Mouse (Mus musculus) right cerebral cortex, postnatal 10 days (tissue): ENCODE results near the gene Pik3r3.
"Not testable (repeated sequence)": the region's sequence is repeated elsewhere in the genome, so short reads cannot be mapped to it uniquely, and the experiment has no call there.

ENCODE experiments used
- DNase-seq, 2 experiments: peaks; one replicate each; pipeline ENCODE4 v3.0.0; 2021; ENCODE audit warnings: low spot score in 2 of 2

Pik3r3 gene

GRCm38 (mm10) chr4:116221140-116221851, at the start of gene Pik3r3:
Gene Pik3r3 (plus strand): TSS chr4:116221618.
- peak; percentile 100 for DNase-seq

- no peak for DNase-seq
Observed at GRCm38 (mm10) chr4:116173072-116173471, 48.3 kb upstream of the Pik3r3 start, which contains the start of the genes 1700042G07Rik and Gm49337. Gene 1700042G07Rik (plus strand): TSS chr4:116173372. Gene Gm49337 (plus strand): TSS chr4:116173384.

GRCm38 (mm10) chr4:116173752-116174151, 47.7 kb upstream of the Pik3r3 start:
- DNase-seq, result no peak

- no peak for DNase-seq
Observed at GRCm38 (mm10) chr4:116174466-116175116, 46.8 kb upstream of the Pik3r3 start.

GRCm38 (mm10) chr4:116175136-116175535, 46.3 kb upstream of the Pik3r3 start:
- no peak for DNase-seq

GRCm38 (mm10) chr4:116175711-116176542, 45.5 kb upstream of the Pik3r3 start:
- DNase-seq, result peak; percentile 71 to 86

GRCm38 (mm10) chr4:116176543-116176988, 44.9 kb upstream of the Pik3r3 start:
- peak; percentile 86 to 88 for DNase-seq

GRCm38 (mm10) chr4:116177140-116177539, 44.3 kb upstream of the Pik3r3 start:
- peak; percentile 59 to 70 for DNase-seq

GRCm38 (mm10) chr4:116182079-116182478, 39.3 kb upstream of the Pik3r3 start:
- no peak for DNase-seq

GRCm38 (mm10) chr4:116182745-116183144, 38.7 kb upstream of the Pik3r3 start:
- no peak for DNase-seq

GRCm38 (mm10) chr4:116185083-116185482, 36.3 kb upstream of the Pik3r3 start:
- no peak for DNase-seq

- DNase-seq, result peak in 1 of 2 experiments; percentile 30
Observed at GRCm38 (mm10) chr4:116192286-116192835, 29.1 kb upstream of the Pik3r3 start.

- no peak for DNase-seq
Observed at GRCm38 (mm10) chr4:116193583-116194383, 27.6 kb upstream of the Pik3r3 start.

GRCm38 (mm10) chr4:116198422-116198821, 23.0 kb upstream of the Pik3r3 start:
- no peak for DNase-seq

- no peak for DNase-seq
Observed at GRCm38 (mm10) chr4:116204422-116204821, 17.0 kb upstream of the Pik3r3 start.

- DNase-seq, result no peak
Observed at GRCm38 (mm10) chr4:116206531-116206930, 14.9 kb upstream of the Pik3r3 start.

GRCm38 (mm10) chr4:116208891-116209290, 12.5 kb upstream of the Pik3r3 start:
- DNase-seq, result no peak

GRCm38 (mm10) chr4:116215895-116216605, 5.4 kb upstream of the Pik3r3 start:
- no peak for DNase-seq

GRCm38 (mm10) chr4:116217046-116217445, 4.4 kb upstream of the Pik3r3 start:
- peak; percentile 31 to 37 for DNase-seq

- not testable (repeated sequence) for DNase-seq
Observed at GRCm38 (mm10) chr4:116217661-116218060, 3.8 kb upstream of the Pik3r3 start.
